Mouse (Mus musculus) spleen, adult 2 months (tissue): ENCODE results near the gene Xpa. TPM values are rescaled to one million over a fixed set of nuclear protein-coding genes. Genes with fewer than 3 reads are reported as not detected.

ENCODE experiments used
- DNase-seq, 2 experiments: peaks; one replicate each; pipeline versions ENCODE4 v3.0.0 to v3.0.0-alpha.2; 2012 to 2021; ENCODE audit warnings: low spot score in 2 of 2, low read depth in 1 of 2
- H3K27ac ChIP-seq: fragments of 200-500 bp; 2 replicates; pipeline ENCODE4 v1.5.1; 2012; ENCODE audit warnings: low read length, inconsistent platforms; ENCODE audit not compliant: insufficient read depth
- H3K27me3 ChIP-seq: fragments of 200-500 bp; 2 replicates; pipeline ENCODE4 v1.6.1; 2012; ENCODE audit warnings: mild to moderate bottlenecking, moderate library complexity, low read length, inconsistent platforms; ENCODE audit not compliant: control insufficient read depth, insufficient read depth
- H3K36me3 ChIP-seq: fragments of 200-500 bp; 2 replicates; pipeline ENCODE4 v1.6.1; 2012; ENCODE audit warnings: mild to moderate bottlenecking, low read length, inconsistent platforms; ENCODE audit not compliant: control insufficient read depth, insufficient read depth
- H3K4me1 ChIP-seq: fragments of 200-500 bp; 2 replicates; pipeline ENCODE4 v1.6.1; 2011; ENCODE audit warnings: inconsistent platforms; ENCODE audit not compliant: control insufficient read depth, insufficient read depth, insufficient read length
- H3K4me3 ChIP-seq: fragments of 200-500 bp; 2 replicates; pipeline ENCODE4 v1.5.1; 2011; ENCODE audit warnings: mild to moderate bottlenecking, inconsistent platforms; ENCODE audit not compliant: insufficient read depth, insufficient read length; ENCODE audit errors: extremely low read depth
- CTCF ChIP-seq: fragments of 200-500 bp; IDR thresholded peaks from 2 replicates; pipeline ENCODE4 v1.5.1; 2011; ENCODE audit warnings: mild to moderate bottlenecking, inconsistent platforms; ENCODE audit not compliant: insufficient read depth, insufficient read length, insufficient replicate concordance; ENCODE audit errors: extremely low read depth
- POLR2A ChIP-seq: fragments of 200-500 bp; IDR thresholded peaks from 2 replicates; pipeline ENCODE4 v1.6.1; 2011; ENCODE audit warnings: low read depth, low read length, inconsistent platforms
- WGBS: fragments of 180-500 bp; shearing (Covaris S2); methylation state at CpG from one replicate; pipeline ENCODE4 v1.1.7; 2018; 5-methylcytosine and 5-hydroxymethylcytosine counted together
- polyA plus RNA-seq: library from polyadenylated mRNA; depleted of rRNA; stranded (reverse); fragments of >200 nt; gene quantifications from 2 replicates; pipeline ENCODE4 v1.2.3, GENCODE M21; 2012

Xpa gene
- polyA plus RNA-seq, 1 experiment = 10.5 TPM

DNA sequence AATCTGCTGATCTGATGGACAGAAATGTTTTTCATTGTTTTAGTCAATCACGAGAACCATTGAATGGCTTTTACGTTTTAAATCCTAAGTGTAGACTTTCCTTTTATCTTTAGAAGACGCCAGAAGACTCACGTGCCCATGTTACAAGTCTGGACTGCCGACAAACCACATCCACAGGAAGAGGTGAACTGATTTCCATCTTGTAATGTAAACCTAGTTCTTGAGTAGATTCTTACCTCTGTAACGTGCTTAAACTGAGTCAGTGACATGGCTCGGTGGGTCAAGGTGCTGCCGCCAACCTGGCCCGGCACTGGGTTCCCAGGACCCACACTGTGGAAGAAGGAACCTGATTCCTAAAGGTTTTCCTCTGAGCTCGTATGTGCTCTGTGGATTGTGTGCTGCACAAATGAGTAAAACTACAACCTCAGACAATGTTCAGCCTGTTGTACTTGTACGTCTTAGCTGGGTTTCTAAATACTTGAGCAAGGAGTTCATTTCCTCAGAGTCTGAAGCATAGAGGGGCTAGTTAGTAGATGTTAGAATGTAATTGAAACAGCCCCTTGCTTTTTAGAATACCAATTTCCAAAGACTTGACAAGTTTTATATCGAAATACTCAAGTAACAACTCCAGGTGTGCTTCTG is 44.1 kb downstream of the Xpa start:
- TF ChIP-seq POLR2A = no peak
- TF ChIP-seq CTCF = no peak
- Histone ChIP-seq H3K36me3 (peaks cover 49% of the 10 kb centered on the region), H3K27ac (no peak overlapping the region; the same call in 1 of the 2 replicates), H3K27me3 (no peaks in the 10 kb centered on the region), H3K4me3 (no peak overlapping the region), H3K4me1 (no peaks in the 10 kb centered on the region)
- peak in 1 of 2 experiments; percentile 28 for DNase-seq
- 78% methylated on average over 12 of the region's 12 CpGs for WGBS

DNA sequence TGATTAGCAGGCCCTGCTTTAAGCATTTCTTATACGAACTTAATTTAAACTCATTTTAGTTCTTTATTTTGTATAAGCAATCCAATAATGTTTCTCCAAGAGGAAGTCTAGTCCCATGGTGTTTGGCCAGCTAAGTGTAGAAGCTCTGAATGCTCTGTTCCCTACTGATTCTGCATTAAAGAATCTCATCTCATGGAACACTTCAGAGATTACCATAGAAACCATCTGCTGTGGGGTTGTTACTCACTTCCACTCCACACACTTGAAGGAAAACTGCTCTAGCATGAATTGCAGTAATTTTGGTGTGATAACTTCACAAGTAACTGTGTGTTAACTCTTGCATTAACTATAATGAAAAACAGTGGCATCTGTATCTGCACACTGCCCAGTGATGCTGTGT is 49.2 kb downstream of the Xpa start:
- 97% methylated on average over 1 of the region's 1 CpGs for WGBS
- no peak for DNase-seq
- no peak for TF ChIP-seq POLR2A
- no peak for TF ChIP-seq CTCF
- Histone ChIP-seq H3K4me3 (no peak overlapping the region), H3K4me1 (no peaks in the 10 kb centered on the region), H3K27me3 (no peaks in the 10 kb centered on the region), H3K27ac (no peak overlapping the region), H3K36me3 (peaks cover 28% of the 10 kb centered on the region)

DNA sequence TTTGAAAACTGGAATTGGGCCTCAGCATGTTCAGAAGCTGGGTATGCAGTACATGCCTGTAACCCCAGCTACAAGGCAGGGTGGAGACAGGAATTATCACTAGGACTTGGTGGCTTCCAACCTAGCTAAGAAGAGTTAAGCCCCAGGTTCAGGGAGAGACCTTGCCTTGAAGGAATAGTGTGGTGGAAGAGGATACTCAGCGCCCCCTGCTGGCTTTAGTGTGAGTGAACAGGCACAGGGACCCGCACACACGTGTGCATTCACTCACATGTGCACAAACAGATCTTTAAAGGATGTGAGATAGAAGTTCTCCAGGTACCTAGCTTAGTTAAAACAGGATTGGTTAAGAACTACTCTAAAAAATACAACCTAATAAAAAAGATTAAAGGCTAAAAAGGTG is 51.8 kb downstream of the Xpa start:
- H3K4me1 ChIP-seq = peaks cover 5% of the 10 kb centered on the region; the same call in 1 of the 2 replicates
- H3K27me3 ChIP-seq = no peaks in the 10 kb centered on the region
- no peak overlapping the region for H3K4me3 ChIP-seq
- no peak for DNase-seq
- H3K36me3 ChIP-seq = peaks cover 16% of the 10 kb centered on the region
- H3K27ac ChIP-seq = no peak overlapping the region
- WGBS = 80% methylated on average over 3 of the region's 3 CpGs
- TF ChIP-seq CTCF (peak; percentile 3; the same call in 1 of the 2 replicates), POLR2A (no peak)

DNA sequence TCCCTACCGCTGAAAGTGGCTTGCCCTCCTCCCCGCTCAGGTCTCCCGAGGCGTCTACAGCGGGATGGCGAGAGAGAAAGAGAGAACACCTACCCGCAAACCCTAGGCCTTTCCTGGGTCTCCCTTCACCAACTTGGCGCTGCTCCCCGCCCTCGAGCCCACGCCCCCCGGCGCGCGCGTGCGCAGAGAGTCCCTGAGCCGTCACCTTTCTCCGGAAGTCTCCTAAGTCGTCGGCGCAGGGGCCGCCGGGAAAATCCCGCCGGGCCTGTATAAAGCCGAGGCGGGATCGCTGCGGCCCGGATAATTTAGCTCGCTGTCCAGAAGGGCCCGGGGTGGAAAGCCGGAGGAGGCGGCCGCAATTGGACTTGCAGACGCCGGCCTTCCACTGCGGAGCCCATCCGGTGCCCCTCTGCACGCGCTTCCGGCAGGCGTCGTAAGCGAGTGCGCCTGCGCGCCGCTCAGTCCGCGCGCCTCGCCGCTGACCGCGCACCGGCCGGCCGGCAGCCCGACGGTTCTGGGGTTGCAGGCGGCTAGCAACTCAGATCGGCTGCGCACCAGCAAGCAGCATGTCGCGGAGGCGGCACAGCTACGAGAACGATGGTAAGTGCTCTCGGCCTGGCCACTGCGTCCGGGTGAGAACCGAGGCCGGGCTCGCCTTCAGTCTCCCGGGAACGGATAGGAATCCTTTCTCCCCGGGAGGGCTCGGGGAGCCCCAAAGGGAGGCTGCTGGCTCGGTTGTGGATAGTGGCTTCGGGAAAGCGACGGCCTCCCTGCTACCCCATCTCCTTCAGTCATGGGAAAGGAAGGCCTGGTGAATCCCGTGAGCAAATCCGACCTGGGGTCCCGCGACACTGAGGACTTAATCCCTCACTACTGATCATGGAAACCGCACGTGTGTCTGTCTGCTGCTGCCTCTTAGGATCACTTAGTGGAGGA is 57.6 kb downstream of the Xpa start, which contains the start of the genes Ncbp1 and Tstd2:
Gene Ncbp1 (plus strand): TSS at position 327 of the 936 bp plus-strand sequence.
Gene Tstd2 (minus strand): TSS at position 408 of the 936 bp plus-strand sequence.
- WGBS = under 1% methylated on average over 90 of the region's 90 CpGs
- Histone ChIP-seq H3K4me1 (peaks cover 9% of the 10 kb centered on the region; the same call in 1 of the 2 replicates), H3K27ac (peak within 1 kb of the TSS; percentile 94)

DNA sequence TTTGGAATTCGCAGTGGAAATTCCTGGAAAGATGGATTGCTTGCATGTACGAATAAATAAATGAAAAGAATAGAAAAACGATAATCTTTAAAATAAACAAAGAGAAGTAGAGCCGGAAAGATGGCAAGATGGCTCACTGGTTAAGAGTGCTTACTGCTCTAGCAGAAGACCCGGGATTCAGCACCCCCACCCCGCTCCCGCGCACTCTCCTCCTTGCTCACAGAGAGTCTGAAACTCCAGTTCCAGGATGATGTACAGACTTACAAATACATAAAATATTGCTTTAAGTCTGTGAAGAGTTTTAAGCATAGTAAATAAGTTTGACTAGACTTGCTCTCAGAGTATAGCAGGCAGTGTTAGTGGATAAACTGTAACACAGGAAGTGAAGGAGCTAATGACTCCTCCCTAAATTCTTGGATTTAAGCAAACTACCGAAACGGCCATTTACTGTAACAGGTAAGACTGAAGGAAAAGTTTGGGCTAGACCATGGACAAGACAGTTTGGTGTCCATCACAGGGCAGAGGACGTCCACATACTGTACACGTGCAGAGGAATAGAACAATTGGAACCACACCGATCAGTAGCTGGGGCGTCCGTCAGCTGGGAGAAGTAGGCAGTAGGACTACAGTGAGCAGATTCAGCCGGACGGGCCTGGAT is 58.4 kb downstream of the Xpa start:
- TF ChIP-seq POLR2A = no peak
- TF ChIP-seq CTCF = no peak
- no peak for DNase-seq
- Histone ChIP-seq H3K27me3 (no peaks in the 10 kb centered on the region), H3K27ac (peak overlapping the region; percentile 94), H3K36me3 (peaks cover 4% of the 10 kb centered on the region; the same call in 1 of the 2 replicates), H3K4me3 (peak overlapping the region; percentile 94), H3K4me1 (peaks cover 9% of the 10 kb centered on the region; the same call in 1 of the 2 replicates)
- WGBS = 9% methylated on average over 17 of the region's 17 CpGs

More for the DNA sequence above, 57.6 kb downstream of the Xpa start, which contains the start of the genes Ncbp1 and Tstd2:
- peaks cover 2% of the 10 kb centered on the region; the same call in 1 of the 2 replicates for H3K36me3 ChIP-seq
- H3K4me3 ChIP-seq = peak within 1 kb of the TSS; percentile 94
- TF ChIP-seq CTCF (no peak), POLR2A (peak; percentile 48; the same call in 1 of the 2 replicates)
- H3K27me3 ChIP-seq = no peaks in the 10 kb centered on the region
- peak; percentile 82 to 86 for DNase-seq

DNA sequence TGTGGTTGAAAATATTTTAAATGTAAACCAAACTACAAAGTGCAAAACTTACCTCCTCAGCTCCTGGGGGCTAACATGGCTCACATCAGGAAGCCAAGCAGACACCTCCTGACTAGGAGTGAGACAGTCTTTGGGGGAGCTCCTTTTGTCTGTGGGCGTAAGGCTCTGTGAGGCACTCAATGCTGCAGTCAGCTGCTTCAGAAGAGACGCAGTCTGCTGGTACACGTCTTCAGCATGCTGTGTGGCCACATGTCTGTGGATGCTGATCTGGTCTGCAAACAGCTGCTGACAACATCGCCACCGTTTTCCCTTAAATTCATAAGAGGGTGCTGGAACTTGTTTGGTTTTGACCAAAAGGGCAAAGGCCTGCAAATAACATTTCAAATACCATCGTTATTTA is 64.3 kb downstream of the Xpa start:
- no peak overlapping the region for H3K27ac ChIP-seq
- H3K4me1 ChIP-seq = no peaks in the 10 kb centered on the region
- H3K36me3 ChIP-seq = peaks cover 22% of the 10 kb centered on the region
- no peak for DNase-seq
- no peak overlapping the region for H3K4me3 ChIP-seq
- no peaks in the 10 kb centered on the region for H3K27me3 ChIP-seq
- WGBS = 90% methylated on average over 6 of the region's 6 CpGs
- TF ChIP-seq CTCF = no peak
- no peak for TF ChIP-seq POLR2A
